Mouse (Mus musculus): ENCODE measurements around the gene 1700056E22Rik. TPM values are rescaled to one million over a fixed set of nuclear protein-coding genes. Genes with fewer than 3 reads are reported as not detected.

The 1700056E22Rik gene
- polyA plus RNA-seq, 1 experiment from 2014 or later: 0.70 TPM

DNA sequence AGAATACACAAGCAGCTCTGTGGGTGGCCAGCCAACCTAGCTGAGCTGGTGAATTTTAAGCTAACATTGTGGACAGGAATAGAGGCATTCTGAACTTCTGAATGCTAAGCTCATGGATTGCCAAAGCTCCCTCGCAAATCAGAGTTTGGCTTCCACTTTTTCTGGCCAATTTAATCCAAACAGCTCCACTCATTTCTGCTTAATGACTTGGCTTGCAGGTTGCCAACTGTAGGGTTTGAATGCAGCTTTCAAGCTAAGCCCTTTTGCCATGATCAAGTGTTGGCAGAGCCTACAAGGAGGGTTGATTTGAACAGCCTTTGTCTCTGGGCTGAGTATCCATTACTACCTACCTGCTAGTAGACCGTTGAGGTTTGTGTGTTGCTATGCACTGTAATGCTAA lies 31.6 kb downstream of the 1700056E22Rik start:
- H3K27me3 ChIP-seq (ENCODE audit: control insufficient read depth, insufficient read depth, low read depth, low read length): no peaks in the 10 kb centered on the region
- H3K4me3 ChIP-seq (ENCODE audit: low read depth, low read length): no peak overlapping the region
- WGBS: 78% methylated on average over 2 of the region's 2 CpGs
- no peaks in the 10 kb centered on the region for H3K4me1 ChIP-seq (ENCODE audit: control insufficient read depth, insufficient read depth, low read length)
- H3K9me3 ChIP-seq (replicated peaks; ENCODE audit: control insufficient read depth, low read length, poor library complexity, severe bottlenecking): no peaks in the 10 kb centered on the region
- ATAC-seq: no peak
- no peaks in the 10 kb centered on the region for H3K36me3 ChIP-seq (ENCODE audit: control insufficient read depth, insufficient read depth, low read length)
- no peak overlapping the region for H3K9ac ChIP-seq (ENCODE audit: low read depth, low read length)
- no peak overlapping the region for H3K27ac ChIP-seq (ENCODE audit: low read length)
- H3K4me2 ChIP-seq (ENCODE audit: low read length): no peak overlapping the region

DNA sequence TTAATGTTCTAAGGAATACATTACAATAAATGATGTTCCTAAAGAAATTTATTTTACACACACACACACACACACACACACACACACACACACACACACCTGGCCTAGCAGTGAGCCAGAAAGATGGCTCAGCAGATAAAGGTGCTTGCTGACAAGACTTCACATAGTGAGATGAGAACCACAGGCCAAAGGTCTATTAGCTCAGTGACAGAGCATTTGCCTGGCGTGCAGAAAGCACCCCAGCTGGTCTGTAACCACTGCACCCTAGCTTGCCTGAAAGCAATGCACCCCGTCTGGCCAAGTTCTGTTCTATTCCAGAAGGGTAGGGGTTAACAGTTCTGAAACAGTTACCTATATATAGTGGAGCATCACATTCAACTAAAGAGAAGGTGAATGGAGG lies 36.9 kb downstream of the 1700056E22Rik start:
- Histone ChIP-seq H3K27me3 (ENCODE audit: control insufficient read depth, insufficient read depth, low read depth, low read length) (no peaks in the 10 kb centered on the region), H3K9ac (ENCODE audit: low read depth, low read length) (no peak overlapping the region), H3K4me2 (ENCODE audit: low read length) (no peak overlapping the region), H3K4me3 (ENCODE audit: low read depth, low read length) (no peak overlapping the region), H3K4me1 (ENCODE audit: control insufficient read depth, insufficient read depth, low read length) (no peaks in the 10 kb centered on the region), H3K36me3 (ENCODE audit: control insufficient read depth, insufficient read depth, low read length) (no peaks in the 10 kb centered on the region), H3K27ac (ENCODE audit: low read length) (no peak overlapping the region), H3K9me3 (replicated peaks; ENCODE audit: control insufficient read depth, low read length, poor library complexity, severe bottlenecking) (no peaks in the 10 kb centered on the region)
- ATAC-seq: no peak
- WGBS: 79% methylated on average over 2 of the region's 2 CpGs

DNA sequence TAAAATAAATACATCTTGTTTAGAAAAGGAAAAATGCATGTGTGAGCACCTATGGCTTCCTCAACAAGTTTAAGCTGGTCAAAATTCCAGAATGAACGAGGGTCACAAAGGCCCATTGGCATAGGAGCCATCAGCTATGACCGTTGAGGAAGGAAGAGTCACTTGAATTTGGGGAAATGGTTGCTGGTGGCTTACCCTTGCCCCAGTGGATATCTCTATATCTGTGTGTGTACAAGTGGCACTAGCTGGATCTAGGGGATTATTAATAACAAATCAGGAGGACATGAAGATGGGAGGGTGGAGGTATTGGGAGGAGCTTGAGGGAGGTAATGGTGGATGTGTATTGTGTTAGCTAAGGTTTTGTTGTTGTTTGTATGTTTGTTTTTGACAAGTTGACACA lies 42.2 kb downstream of the 1700056E22Rik start:
- WGBS: 89% methylated on average over 2 of the region's 2 CpGs
- Histone ChIP-seq H3K9ac (ENCODE audit: low read depth, low read length) (no peak overlapping the region), H3K4me1 (ENCODE audit: control insufficient read depth, insufficient read depth, low read length) (no peaks in the 10 kb centered on the region), H3K27me3 (ENCODE audit: control insufficient read depth, insufficient read depth, low read depth, low read length) (no peaks in the 10 kb centered on the region), H3K27ac (ENCODE audit: low read length) (no peak overlapping the region), H3K36me3 (ENCODE audit: control insufficient read depth, insufficient read depth, low read length) (no peaks in the 10 kb centered on the region), H3K4me3 (ENCODE audit: low read depth, low read length) (no peak overlapping the region), H3K9me3 (replicated peaks; ENCODE audit: control insufficient read depth, low read length, poor library complexity, severe bottlenecking) (no peaks in the 10 kb centered on the region), H3K4me2 (ENCODE audit: low read length) (no peak overlapping the region)
- no peak for ATAC-seq

DNA sequence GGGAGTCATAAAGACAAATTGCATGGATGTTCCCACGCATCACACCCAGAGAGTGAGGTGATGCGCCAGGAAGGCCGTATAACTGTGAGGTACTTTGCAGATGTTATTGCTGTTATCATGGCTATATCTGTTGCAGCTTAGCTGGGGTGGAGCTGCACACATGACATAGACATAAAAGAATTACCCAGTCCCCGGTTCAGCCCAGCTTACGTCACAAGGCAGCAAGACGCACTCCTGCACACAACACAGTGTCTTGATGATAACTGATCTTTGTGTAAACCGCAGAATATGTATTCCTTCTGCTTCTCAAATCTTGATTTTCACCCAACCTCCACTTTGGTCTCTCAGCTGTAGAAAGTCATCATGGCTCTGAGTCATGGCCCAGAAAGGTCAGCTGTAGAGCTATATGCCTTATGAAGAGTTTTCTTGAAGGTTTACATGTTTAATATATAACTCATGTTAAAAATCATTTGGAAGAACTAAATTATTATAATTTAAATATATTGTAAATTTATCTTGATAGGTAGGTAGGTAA lies 46.3 kb downstream of the 1700056E22Rik start:
- no peak overlapping the region for H3K4me3 ChIP-seq (ENCODE audit: low read depth, low read length)
- H3K9me3 ChIP-seq (replicated peaks; ENCODE audit: control insufficient read depth, low read length, poor library complexity, severe bottlenecking): no peaks in the 10 kb centered on the region
- H3K9ac ChIP-seq (ENCODE audit: low read depth, low read length): no peak overlapping the region
- WGBS: 95% methylated on average over 7 of the region's 7 CpGs
- no peak overlapping the region for H3K4me2 ChIP-seq (ENCODE audit: low read length)
- H3K27me3 ChIP-seq (ENCODE audit: control insufficient read depth, insufficient read depth, low read depth, low read length): no peaks in the 10 kb centered on the region
- no peak for ATAC-seq
- H3K27ac ChIP-seq (ENCODE audit: low read length): no peak overlapping the region
- H3K4me1 ChIP-seq (ENCODE audit: control insufficient read depth, insufficient read depth, low read length): no peaks in the 10 kb centered on the region
- H3K36me3 ChIP-seq (ENCODE audit: control insufficient read depth, insufficient read depth, low read length): no peaks in the 10 kb centered on the region

Other genes starting within 250 kb of the 1700056E22Rik start
- 4.9 and 5.2 TPM in 2 replicates for gene Dusp10, start 21.0 kb downstream of the 1700056E22Rik start, polyA plus RNA-seq (2015; fragmentation: Nextera tagmentation; extraction: Ambion mirVana)